Mouse (Mus musculus): ENCODE measurements around the gene Fam71e1. TPM values are rescaled to one million over a fixed set of nuclear protein-coding genes. Genes with fewer than 3 reads are reported as not detected.

Gene Fam71e1
- total and polyA plus RNA-seq, 2 experiments from 2014 or later = 3.2 to 11.4 TPM

DNA sequence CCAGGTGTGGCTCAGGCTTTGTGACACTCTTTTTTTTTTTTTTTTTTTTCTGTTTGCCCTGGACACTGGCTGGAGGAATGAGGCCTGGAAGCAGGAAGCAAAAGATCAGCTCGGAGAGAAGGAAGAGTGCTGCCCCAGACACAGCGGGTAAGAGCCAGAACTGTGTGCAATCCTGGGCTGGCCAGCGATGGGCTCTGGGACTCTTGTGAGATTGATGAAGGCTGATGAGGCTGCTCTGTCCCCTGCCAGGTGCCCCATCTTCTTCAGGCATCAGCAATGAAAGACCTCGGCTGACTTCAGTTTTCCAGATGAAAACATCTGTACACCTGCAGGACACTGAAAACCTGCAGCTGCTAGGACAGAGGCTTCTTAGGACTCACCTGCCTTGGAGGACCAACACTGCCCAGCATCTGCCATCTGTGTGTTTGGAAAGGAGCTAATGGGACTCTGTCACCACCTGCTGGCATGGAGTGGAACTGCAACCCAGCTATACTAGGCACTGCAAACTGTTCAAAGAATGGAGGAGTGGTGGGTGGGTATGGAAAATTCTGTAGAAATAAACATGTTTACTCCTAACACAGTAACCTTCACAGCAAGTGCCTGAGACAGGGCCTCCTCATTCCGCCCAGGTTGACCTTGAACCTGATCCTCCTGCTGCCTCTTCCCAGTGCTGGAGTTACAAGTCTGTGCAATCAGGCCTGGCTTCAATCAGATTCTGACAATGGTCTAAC is 11.4 kb upstream of the Fam71e1 start:
- H3K27ac ChIP-seq (ENCODE audit: low read depth) = 0 out of 2 replicates have a peak overlapping the region, but pooled peaks have one; percentile 8
- peak; percentile 62 for DNase-seq (ENCODE audit: low spot score)

DNA sequence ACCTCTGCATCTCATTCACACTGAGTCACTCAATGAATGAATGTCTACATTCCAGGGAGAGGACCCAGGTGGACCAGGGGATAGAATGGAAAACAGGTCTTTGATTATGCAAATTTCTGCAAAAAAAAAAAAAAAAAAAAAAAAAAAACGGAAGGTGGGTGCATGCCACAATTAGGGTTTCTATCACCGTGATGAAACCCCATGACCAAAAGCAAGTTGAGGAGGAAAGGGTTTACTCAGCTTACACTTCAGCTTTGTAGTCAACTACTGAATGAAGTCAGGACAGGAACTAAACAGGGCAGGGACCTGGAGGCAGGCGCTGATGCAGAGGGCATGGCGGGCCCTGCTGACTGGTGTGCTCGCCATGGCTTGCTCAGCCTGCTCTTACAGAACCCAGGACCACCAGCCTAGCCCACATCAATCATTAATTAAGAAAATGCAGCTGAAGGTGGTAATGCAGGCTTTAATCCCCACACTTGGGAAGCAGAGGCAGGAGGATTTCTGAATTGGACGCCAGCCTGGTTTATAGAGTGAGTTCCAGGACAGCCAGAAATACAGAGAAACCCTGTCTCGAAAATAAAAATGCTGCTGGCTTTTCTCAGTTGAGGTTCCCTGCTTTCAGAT is 10.7 kb upstream of the Fam71e1 start:
- Histone ChIP-seq H3K4me2 (ENCODE audit: low read depth, low read length) (no peak overlapping the region), H3K4me1 (ENCODE audit: control insufficient read depth, insufficient read depth) (peaks cover 12% of the 10 kb centered on the region), H3K27ac (ENCODE audit: low read depth) (peak overlapping the region; percentile 22; the same call in 1 of the 2 replicates), H3K9me3 (replicated peaks; ENCODE audit: control insufficient read depth, low read length) (no peaks in the 10 kb centered on the region), H3K36me3 (replicated peaks; ENCODE audit: control insufficient read depth, insufficient read depth, low read length) (peaks cover 5% of the 10 kb centered on the region), H3K9ac (replicated peaks; ENCODE audit: low read depth, low read length) (no peak overlapping the region), H3K27me3 (ENCODE audit: control insufficient read depth, insufficient read depth, low read length) (no peaks in the 10 kb centered on the region), H3K4me3 (ENCODE audit: low read depth, low read length) (no peak overlapping the region)
- DNase-seq (ENCODE audit: low spot score) = no peak
- ATAC-seq (ENCODE audit: insufficient read depth, low read depth) = no peak
- TF ChIP-seq EP300 (IDR thresholded peaks at IDR 0.05; ENCODE audit: low read depth) (no peak), CTCF (IDR thresholded peaks at IDR 0.05; ENCODE audit: low read depth) (no peak)
- 53% methylated on average over 7 of the region's 7 CpGs for WGBS

More for the DNA sequence above, 11.4 kb upstream of the Fam71e1 start:
- Histone ChIP-seq H3K9me3 (replicated peaks; ENCODE audit: control insufficient read depth, low read length) (no peaks in the 10 kb centered on the region), H3K4me2 (ENCODE audit: low read depth, low read length) (no peak overlapping the region), H3K4me3 (ENCODE audit: low read depth, low read length) (no peak overlapping the region), H3K27me3 (ENCODE audit: control insufficient read depth, insufficient read depth, low read length) (no peaks in the 10 kb centered on the region), H3K4me1 (ENCODE audit: control insufficient read depth, insufficient read depth) (peaks cover 12% of the 10 kb centered on the region), H3K9ac (replicated peaks; ENCODE audit: low read depth, low read length) (no peak overlapping the region), H3K36me3 (replicated peaks; ENCODE audit: control insufficient read depth, insufficient read depth, low read length) (no peaks in the 10 kb centered on the region; the same call in 1 of the 2 replicates)
- WGBS = 22% methylated on average over 5 of the region's 5 CpGs
- TF ChIP-seq CTCF (IDR thresholded peaks at IDR 0.05; ENCODE audit: low read depth) (peak; percentile 97), EP300 (IDR thresholded peaks at IDR 0.05; ENCODE audit: low read depth) (no peak)
- ATAC-seq (ENCODE audit: insufficient read depth, low read depth) = peak; percentile 45; the same call in 1 of the 2 replicates

DNA sequence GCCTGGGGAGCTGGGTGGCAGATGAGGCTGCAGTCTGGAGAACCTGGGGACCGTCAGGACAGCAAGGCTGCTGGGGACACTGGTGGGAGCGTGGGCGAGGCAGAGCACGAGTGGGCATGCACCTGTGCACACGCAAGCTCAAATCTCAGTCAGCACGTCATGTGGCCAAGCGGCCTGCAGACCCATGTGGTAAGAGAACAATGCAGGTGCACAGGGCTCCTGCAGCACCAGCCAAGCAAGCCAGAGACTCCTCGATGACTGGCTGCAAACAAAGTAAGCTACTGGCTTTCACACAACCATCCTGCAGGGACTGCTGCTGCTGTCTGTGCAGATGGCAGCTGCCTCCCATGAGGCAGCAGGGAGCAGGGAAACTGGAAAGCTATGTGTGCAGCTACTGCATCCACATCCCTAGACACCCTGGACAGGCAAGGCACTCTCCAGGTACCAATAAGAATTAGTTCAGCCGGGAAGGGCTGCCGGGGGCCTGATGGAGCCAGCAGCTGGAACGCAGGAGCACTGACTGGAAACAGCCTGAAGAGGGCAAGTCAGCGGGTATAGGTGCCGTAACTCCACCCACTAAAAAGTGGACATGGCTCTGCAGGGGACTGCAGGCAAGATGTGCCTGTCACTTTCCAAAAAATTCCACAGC is 9.3 kb upstream of the Fam71e1 start:
- DNase-seq (ENCODE audit: low spot score) = no peak
- 0 out of 2 replicates have a peak, but pooled peaks have one; percentile 9 for ATAC-seq (ENCODE audit: insufficient read depth, low read depth)
- no peak overlapping the region for H3K9ac ChIP-seq (replicated peaks; ENCODE audit: low read depth, low read length)
- H3K36me3 ChIP-seq (replicated peaks; ENCODE audit: control insufficient read depth, insufficient read depth, low read length) = peaks cover 17% of the 10 kb centered on the region
- no peak overlapping the region for H3K4me2 ChIP-seq (ENCODE audit: low read depth, low read length)
- no peak overlapping the region for H3K4me3 ChIP-seq (ENCODE audit: low read depth, low read length)
- no peak overlapping the region for H3K27ac ChIP-seq (ENCODE audit: low read depth)
- peaks cover 12% of the 10 kb centered on the region for H3K4me1 ChIP-seq (ENCODE audit: control insufficient read depth, insufficient read depth)
- H3K27me3 ChIP-seq (ENCODE audit: control insufficient read depth, insufficient read depth, low read length) = no peaks in the 10 kb centered on the region
- WGBS = 48% methylated on average over 13 of the region's 13 CpGs
- H3K9me3 ChIP-seq (replicated peaks; ENCODE audit: control insufficient read depth, low read length) = no peaks in the 10 kb centered on the region
- TF ChIP-seq CTCF (IDR thresholded peaks at IDR 0.05; ENCODE audit: low read depth) (no peak), EP300 (IDR thresholded peaks at IDR 0.05; ENCODE audit: low read depth) (no peak)

- Histone ChIP-seq H3K9ac (replicated peaks; ENCODE audit: low read depth, low read length) (no peak overlapping the region), H3K4me2 (ENCODE audit: low read depth, low read length) (no peak overlapping the region), H3K4me1 (ENCODE audit: control insufficient read depth, insufficient read depth) (0 out of 2 replicates have a peak, but pooled peaks cover 4% of the 10 kb centered on the region), H3K36me3 (replicated peaks; ENCODE audit: control insufficient read depth, insufficient read depth, low read length) (peaks cover 26% of the 10 kb centered on the region), H3K4me3 (ENCODE audit: low read depth, low read length) (no peak overlapping the region), H3K27ac (ENCODE audit: low read depth) (no peak overlapping the region), H3K27me3 (ENCODE audit: control insufficient read depth, insufficient read depth, low read length) (no peaks in the 10 kb centered on the region), H3K9me3 (replicated peaks; ENCODE audit: control insufficient read depth, low read length) (no peaks in the 10 kb centered on the region)
- DNase-seq (ENCODE audit: low spot score) (no peak), ATAC-seq (ENCODE audit: insufficient read depth, low read depth) (no peak)
- TF ChIP-seq CTCF (IDR thresholded peaks at IDR 0.05; ENCODE audit: low read depth) = no peak
- no peak for TF ChIP-seq EP300 (IDR thresholded peaks at IDR 0.05; ENCODE audit: low read depth)
- WGBS = 80% methylated on average over 7 of the region's 7 CpGs
Observed at GRCm38 (mm10) chr7:44487936-44488335, 8.4 kb upstream of the Fam71e1 start.

GRCm38 (mm10) chr7:44488545-44488944 is 7.8 kb upstream of the Fam71e1 start:
- no peaks in the 10 kb centered on the region for H3K4me1 ChIP-seq (ENCODE audit: control insufficient read depth, insufficient read depth)
- peaks cover 30% of the 10 kb centered on the region for H3K36me3 ChIP-seq (replicated peaks; ENCODE audit: control insufficient read depth, insufficient read depth, low read length)
- DNase-seq (ENCODE audit: low spot score) (no peak), ATAC-seq (ENCODE audit: insufficient read depth, low read depth) (no peak)
- no peak overlapping the region for H3K4me3 ChIP-seq (ENCODE audit: low read depth, low read length)
- no peaks in the 10 kb centered on the region for H3K9me3 ChIP-seq (replicated peaks; ENCODE audit: control insufficient read depth, low read length)
- H3K9ac ChIP-seq (replicated peaks; ENCODE audit: low read depth, low read length) = no peak overlapping the region
- H3K27me3 ChIP-seq (ENCODE audit: control insufficient read depth, insufficient read depth, low read length) = no peaks in the 10 kb centered on the region
- no peak overlapping the region for H3K4me2 ChIP-seq (ENCODE audit: low read depth, low read length)
- WGBS = 86% methylated on average over 8 of the region's 8 CpGs
- no peak for TF ChIP-seq EP300 (IDR thresholded peaks at IDR 0.05; ENCODE audit: low read depth)
- TF ChIP-seq CTCF (IDR thresholded peaks at IDR 0.05; ENCODE audit: low read depth) = no peak
- no peak overlapping the region for H3K27ac ChIP-seq (ENCODE audit: low read depth)
